Mouse (Mus musculus) R1 (cell line): Measurements from ENCODE around the gene Wrnip1.
A peak's percentile ranks its signal among the peaks of the same experiment; 100 is the strongest.

Experiments used
- DNase-seq: peaks from one replicate; pipeline ENCODE4 v3.0.0-alpha.2; 2018; ENCODE audit warnings: low read depth, low spot score

The Wrnip1 gene

DNA sequence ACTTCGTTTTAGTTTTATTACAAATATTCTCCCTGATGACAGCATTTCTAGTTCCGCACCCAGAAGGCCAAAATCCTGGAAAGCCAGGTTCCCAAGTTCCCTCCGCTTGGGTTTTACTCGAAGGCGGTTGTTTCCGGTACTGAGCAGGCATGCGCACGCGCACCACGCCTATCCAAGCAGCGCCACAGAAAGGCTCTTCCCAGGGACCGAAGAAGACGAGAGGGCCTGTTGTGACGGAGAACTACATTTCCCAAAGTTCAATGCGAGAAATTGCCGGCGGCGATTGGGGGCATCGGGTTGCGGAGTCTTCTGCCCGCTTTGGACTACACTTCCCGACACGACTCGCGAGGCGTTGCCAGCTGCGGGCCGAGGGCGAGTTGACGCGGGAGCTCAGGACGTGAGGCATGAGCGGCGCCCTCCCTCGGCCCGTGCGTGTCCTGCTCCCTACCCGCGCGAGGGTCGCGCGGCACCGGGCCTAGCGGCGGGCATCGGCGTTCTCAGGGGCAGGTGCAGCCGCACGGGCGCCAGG lies at the start of gene Wrnip1:
Gene Wrnip1, plus strand, starts transcription at position 346 of the 529 bp plus-strand sequence.
- peak; percentile 99 for DNase-seq

DNA sequence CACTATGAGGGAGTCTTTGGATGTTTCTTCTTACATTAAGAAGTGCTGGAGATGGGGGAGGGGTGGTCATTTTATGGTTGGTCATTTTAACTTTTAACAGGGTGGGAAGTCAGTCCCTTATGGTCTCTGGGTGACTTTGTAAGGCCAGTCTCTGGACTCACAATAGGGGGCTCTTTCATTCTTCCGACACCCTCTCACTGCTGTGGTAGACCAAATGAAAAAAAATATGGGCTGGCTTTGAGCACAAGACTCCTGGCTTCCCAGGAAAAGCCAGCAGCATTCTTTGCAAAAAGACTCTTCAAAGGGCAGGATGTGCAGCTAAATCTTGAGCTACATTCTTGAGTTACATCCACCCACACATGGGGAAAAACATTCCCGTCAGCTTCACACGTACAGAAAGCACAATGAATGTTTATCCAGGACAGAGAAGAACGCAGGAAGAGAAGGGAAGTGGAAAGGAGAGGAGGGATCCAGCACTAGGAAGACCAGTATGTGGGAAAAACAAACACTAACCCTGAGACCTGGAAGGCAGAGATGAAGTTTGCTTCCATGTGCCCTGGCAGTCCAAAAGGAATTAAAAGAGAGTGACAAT lies 49.7 kb upstream of the Wrnip1 start:
- DNase-seq, result no peak

DNA sequence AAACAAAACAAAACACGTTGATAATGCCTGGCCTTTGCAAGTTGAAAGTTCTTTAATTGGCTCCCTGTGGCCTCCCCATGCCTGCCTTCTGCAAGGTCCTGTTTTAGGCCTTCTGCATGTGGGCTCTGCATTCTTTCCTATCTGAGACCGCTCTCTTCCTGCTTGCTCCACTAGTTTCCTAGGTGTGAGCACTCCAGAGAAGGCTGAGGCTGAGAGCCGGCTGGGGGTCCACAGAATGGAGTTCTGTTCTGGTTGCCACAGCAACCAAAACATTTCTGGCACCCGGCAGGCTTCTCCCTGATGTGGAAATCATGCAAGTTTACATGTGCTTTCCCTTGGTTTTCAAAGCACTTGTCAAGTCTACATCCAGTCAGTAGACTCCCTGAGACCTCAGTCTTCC lies 42.8 kb upstream of the Wrnip1 start:
- DNase-seq, result peak; percentile 25

DNA sequence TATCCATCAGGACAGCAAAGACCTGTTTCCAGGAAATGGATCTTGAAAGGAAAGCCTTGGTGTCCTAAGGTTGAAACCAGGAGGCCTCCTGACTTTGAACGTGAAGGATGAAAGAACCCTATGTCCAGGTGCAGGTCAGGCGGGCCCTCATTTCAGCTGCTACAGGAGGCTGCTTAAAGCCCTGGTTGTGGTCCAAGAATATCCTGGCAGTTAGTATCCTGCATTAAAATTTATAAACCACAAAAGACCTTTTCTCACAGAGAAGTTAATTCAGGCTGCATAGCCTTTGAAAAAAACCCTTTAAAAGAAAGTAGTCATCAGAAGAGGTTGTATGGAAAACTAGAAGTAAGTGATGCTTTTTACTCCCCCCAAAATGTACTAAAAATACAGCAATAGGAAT lies 41.0 kb upstream of the Wrnip1 start:
- no peak for DNase-seq

DNA sequence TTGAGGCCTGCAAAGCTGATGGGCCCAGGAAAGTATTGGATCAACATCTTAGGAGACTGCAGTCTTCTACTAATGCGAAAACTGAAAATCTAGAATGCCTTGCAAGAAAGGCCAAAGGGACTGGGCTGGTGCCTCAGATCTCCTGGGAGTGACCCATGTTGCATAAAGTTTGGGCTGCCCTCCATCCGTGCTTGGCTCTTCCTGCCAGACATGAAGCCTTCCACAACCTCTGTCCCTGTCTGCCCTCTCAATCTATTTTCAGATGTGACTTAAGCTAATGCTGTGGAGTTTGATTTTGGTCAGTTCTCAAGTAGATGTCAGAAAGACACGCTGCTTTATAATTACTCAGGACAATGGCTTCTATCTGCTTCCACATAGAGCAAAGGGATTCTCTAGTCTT lies 38.7 kb upstream of the Wrnip1 start:
- no peak for DNase-seq

DNA sequence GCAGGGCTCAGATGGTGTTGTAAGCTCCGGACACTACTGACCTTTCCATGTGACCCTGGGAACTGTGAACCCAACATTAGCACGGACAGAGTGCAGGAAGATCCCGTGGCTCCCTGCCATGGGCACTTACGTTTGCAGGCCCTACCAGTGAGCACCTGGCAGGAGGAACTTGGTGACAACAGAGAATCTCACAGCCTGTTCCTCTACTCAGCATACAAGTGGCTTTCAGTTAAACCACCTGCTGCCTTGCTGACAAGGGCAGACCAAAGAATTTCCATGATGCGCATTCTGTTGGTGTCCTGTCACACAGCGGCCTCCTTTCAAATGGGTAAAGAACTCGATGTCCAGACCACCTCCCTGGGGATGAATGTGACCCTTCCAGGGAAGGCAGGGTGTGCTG lies 37.4 kb upstream of the Wrnip1 start:
- peak; percentile 10 for DNase-seq

DNA sequence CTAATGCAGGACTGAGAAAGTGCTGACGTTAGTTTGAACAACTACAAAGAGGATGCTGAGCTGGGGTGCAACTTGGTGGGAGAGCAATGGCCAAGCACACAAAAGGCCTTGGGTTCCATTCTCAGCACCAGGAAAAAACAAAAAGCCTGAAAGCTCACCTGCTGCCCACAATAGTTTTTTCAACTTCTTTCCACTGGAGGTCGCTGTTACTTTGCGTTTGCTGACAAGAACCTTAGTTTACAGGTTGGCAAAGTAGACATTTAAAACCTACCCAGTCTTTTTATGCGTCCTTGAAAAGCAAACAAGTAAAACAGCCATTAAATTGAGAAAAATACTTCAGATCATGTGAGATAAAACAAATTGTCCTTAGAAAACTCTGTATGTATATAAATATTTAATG lies 33.7 kb upstream of the Wrnip1 start:
- DNase-seq, result peak; percentile 68

DNA sequence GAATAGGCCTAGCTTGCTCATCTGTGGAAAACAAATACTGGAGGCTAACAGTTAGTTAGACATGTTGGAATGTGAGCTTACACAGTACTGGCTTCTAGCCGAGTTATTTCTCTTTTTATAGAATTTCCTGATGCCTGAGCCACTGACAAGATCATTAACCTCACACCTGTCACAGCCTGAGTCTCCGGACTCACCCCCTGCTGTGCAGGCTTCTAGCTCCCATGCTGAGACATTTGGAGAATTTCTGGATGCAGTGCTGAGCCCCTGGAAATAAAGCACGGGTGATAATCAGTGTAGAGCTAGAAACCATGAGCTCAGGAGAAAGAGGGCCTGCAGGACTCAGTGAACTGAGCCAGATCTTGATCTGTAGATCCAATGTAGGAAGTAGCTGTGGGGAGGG lies 31.9 kb upstream of the Wrnip1 start:
- peak; percentile 38 for DNase-seq

DNA sequence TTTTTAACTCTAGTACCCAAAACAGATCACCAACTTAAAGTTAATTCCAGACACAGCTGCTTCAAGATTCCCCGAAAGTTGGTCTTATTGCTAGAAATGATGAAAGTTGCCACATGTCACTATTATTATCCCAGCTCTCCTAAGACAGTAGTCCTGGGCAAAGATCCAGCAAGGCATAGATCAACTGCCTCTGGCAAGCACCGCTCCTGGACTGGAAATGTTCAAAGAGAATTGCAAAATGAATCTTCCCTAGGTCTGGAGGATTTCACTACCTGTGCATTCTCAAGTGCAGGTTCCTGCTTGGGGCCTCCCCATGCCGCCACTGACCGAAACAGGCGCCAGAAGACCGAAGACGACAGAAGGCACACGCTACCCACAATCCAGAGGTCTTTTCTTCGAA lies 25.9 kb upstream of the Wrnip1 start:
- DNase-seq, result no peak

DNA sequence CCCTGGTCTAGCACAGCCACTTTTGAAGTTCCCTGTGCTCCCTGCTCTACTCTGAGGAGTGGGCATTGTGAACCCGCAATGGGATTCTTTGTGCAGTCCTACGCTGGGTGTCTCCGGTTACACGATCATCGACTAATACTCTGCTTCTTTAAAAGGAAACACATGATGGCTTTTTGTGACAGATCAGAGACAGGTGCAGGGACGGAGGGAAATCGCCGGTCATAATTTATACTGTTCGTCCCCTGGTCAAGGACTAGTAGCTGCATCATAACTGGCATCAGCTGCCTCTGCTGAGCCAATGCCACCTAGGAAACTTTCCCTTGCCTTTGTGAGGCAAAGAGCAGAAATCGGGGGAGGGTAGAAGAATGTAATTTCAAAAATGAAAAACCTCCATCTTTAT lies 25.5 kb upstream of the Wrnip1 start:
- no peak for DNase-seq

DNA sequence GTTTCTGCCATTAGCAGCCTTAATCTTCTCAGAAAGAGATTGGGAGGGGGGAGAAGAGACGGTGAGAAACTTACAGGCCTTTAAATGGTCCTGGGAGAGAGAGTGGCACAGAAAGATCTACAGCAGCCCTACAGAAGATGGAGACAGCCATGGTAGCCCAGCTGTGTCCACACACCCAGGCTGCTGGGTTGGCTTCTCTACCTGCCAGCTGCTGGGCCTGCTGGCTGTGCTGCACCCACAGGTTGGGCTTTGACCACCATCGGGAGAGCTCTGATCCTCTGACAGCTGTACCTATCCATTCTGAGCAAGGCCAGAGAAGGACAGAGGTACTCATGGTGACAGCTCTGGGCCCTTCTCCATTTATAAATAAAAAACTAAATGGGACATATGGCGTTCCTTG lies 23.0 kb upstream of the Wrnip1 start:
- no peak for DNase-seq

DNA sequence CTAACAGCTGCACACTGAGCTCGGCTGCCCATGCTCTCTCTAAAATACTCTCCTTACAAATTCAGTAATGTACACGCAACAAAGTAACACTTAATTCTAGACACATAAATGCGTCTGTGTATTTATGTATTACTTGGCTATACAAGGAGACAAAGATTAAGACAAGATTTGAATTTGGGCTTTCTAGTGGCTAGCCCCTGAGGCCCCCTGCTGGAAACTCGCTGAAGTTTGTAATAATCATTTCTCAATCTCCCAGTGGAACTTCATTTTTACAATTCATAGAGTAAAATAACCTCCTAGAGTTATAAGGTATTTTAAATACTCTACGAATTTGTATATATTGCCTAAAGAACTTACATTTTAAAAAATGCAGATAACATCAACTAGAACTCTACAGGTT lies 18.8 kb upstream of the Wrnip1 start:
- DNase-seq, result no peak

DNA sequence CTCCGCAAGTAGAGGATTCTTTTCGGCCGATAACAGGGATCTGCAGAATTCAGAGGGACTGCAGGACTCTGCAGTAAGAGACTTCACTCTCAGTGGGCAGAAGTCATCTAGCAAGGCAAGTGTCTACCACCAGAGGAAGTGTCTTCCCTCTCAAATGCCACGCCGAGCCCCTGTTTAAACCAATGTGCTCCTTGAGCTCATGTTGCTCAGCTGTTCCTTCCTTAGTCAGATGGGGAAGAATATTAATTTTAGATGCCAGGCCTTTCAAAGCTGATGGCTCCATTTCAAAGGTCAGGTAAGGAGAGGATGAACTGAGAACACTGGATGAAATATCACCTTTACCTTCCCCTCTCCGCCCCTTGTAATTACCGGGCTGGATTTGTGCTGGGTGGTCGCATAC lies 18.0 kb upstream of the Wrnip1 start, which contains the start of gene Mylk4:
Gene Mylk4, minus strand, starts transcription at position 139 of the 400 bp plus-strand sequence.
- no peak for DNase-seq

DNA sequence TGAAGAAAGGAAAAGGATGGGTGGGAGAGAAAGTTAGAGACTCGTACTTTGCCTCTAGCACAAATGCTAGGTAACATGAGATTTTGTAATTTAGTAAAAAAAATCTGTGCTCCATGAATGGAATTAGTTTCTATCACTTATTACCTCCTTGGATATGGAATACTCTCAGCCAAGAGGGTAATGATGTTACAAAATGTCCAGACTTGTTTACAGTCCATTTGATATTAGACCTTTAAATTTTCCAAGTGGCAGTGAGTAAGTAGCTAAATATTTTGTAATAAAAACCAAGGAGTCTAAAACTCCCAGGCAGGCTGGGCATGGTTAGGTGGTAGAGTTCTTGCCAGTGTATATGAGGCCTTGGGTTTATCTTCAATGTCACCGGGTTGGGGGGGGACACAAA lies 14.3 kb upstream of the Wrnip1 start:
- DNase-seq, result no peak

DNA sequence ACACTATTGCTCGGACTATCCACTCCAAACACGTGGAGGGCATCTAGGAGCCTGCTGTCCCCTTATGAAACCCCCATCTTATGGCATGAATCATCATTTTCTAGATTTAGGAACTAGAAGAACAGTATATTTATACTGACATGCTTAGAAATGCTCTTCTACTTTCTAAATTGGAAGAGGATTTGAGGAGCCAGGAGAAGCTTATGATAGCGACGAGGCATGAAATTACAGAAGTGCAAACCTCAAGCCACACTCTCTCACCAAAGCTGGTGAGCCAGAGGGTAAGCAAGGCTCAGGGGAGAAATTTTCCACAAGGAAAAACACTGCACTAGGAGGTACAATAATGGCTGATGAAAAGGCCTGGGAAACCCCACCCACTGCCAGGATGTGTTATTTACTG lies 12.1 kb upstream of the Wrnip1 start:
- no peak for DNase-seq

DNA sequence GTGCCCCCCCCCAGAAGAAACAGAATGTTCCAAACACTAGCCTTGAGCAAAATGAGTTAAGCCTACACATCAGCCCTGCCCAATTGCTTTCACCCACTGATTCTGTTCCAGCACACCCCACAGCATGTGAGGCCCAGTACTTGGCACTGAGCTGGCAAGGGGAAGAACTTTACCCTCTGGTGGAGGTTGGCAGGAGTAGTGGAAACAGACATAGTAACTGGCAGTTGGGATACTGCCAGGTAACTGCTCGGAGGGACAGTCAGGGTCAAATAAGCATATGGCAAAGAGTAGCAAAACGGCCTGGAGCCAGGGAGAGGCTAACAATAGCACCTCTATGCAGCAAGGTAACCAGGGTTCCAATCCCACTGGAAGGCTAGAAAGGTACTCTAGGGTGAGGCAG lies 7.2 kb upstream of the Wrnip1 start:
- no peak for DNase-seq

DNA sequence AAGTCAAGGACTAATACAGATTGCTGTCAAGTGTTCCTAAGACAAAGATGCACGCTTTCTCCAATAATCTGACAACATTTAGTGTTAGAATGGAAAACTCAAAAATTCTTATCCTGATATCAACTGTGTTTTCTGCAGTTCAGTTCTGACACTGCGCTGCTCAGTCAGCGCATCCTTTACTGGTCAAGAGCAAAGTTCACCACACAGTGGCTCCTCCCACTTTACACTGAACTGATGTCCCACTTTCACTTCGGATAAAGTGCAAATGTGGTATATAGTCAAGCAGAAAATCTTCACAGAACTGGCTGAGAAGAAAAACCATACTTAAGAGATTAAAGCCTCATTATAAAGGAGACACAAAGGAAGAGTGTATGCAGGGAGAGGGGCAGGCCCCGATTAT lies 6.7 kb upstream of the Wrnip1 start:
- DNase-seq, result no peak

DNA sequence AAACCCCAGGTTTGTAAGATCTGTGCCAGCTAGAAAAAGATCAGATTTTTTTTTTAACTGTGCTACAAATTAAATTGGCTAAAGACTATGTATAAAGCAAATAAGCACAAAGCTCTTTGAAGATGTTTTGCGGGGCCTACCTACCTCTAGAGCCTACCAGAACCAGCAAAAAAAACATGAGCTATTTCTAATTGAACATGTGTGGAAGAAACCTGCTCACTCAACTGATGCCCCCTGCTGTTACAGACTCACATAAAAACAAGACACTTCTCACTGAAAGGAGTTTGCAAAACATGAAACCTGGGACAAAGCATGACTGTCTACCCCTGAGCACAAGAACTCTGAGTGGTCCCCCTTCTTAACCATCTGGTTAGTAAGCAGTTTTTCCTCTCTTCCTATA lies 4.8 kb upstream of the Wrnip1 start:
- DNase-seq, result no peak

DNA sequence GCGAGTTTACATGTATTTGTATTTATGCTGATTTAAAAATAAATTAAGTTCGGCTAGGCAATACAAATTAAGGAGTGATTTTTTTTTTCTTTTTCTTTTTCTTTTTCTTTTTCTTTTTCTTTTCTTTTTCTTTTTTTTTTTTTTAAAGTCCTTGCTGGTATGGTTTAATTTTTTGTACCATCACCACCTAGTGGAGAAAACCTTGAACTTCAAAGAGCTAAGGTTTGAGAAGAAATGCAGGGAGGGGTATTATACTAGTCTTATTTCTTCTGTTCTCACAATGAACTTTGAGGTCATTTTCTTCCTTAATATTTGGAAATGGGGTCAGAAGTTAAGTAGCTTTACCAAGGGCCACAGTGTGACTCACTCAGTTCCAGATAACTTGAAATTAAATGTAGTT lies 2.7 kb upstream of the Wrnip1 start:
- DNase-seq, result peak; percentile 16

DNA sequence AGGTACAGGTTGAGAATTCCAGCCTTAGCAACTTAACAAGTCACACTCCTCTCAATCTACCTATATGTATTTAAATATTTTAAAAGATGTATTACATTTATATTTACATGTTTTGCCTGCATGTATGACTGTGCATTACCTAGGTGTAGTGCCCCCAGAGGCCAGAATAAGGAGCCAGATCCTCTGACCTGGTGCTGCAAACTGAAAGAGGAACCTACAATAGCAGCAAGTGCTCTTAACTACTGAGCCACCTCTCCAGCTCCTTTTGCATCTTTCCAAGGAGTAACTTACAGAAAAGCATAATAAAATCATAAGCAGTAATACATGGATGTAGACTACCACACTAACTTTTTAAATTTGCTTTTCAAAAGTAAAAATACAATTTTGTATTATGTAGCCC lies 979 bp upstream of the Wrnip1 start:
- DNase-seq, result peak; percentile 18

DNA sequence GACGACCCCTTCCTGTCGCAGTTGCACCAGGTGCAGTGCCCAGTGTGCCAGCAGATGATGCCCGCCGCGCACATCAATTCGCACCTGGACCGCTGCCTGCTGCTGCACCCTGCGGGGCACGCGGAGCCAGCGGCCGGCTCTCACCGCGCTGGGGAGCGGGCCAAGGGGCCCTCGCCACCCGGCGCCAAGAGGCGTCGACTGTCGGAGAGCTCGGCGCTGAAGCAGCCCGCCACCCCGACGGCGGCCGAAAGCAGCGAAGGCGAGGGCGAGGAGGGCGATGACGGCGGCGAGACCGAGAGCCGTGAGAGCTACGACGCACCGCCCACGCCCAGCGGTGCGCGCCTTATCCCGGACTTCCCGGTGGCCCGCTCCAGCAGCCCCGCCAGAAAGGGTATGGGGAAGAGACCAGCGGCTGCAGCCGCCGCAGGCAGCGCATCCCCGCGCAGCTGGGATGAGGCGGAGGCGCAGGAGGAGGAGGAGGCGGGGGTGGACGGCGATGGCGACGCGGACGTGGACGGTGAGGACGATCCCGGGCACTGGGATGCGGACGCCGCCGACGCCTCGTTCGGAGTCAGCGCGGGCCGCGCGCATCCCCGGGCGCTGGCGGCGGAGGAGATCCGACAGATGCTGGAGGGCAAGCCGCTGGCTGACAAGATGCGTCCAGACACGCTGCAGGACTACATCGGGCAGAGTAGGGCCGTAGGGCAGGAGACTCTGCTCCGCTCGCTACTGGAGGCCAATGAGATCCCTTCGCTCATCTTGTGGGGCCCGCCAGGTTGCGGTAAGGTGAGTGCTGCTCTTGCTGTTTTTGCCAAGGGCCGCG lies 632 bp downstream of the Wrnip1 start, which contains the start of gene D930007J09Rik:
Gene D930007J09Rik, minus strand, starts transcription at position 591 of the 823 bp plus-strand sequence.
- DNase-seq, result peak; percentile 61

DNA sequence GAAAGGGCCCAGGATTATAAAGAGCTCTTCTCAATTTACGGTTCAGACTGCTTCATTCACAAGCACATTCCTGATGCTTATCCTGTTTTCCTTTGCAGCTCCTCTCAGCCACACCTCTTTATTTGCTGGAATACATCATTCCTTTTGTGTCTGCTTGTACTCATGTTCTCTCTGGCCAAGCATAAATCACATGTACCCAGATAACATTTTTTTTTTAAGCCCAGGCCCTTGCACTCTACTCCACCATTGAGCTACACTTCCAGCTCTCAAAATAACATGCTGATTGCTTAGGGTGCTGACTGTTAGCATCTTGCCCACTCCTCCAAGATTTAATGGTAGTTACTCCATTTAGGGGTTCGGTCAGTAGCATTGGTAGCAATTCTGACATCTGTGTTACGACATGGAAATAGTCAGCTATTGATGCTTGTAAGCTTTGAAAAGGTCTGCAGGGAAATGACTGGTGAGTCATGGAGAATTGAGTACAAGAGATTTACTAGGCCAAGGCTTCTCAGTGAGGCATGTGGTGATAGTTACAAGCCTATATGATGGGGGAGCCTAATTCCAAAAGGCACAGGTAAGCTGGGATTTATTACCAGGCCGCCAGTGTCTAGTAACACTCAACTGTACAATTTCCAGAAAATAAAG lies 2.0 kb downstream of the Wrnip1 start:
- no peak for DNase-seq

DNA sequence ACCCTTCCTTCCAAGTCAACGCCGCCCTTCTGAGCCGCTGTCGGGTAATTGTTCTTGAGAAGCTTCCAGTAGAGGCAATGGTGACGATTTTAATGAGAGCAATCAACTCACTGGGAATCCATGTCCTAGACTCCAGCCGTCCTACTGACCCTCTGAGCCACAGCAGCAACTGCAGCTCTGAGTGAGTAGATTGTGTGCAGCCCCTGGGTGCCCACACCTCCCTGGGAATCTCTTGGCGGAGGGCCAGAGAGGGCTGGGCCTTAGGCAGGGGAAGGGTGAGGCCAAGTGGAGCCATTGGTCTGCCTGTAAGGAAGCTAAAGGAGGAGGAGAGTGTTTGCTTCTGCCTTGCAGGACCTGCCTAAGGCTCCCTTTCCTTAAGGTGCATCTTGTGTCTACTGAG lies 5.0 kb downstream of the Wrnip1 start:
- DNase-seq, result peak; percentile 75
